Mouse (Mus musculus) brain, embryonic 14.5 days (tissue): ENCODE measurements around the gene Artn.

Experiments used
- CTCF ChIP-seq: fragments of 200-500 bp; IDR thresholded peaks from 2 replicates; pipeline ENCODE4 v1.5.1; 2012; ENCODE audit warnings: inconsistent platforms, mild to moderate bottlenecking, moderate library complexity, borderline replicate concordance; ENCODE audit not compliant: insufficient read depth, insufficient read length; ENCODE audit errors: extremely low read depth
- POLR2A ChIP-seq: fragments of 200-500 bp; IDR thresholded peaks from 2 replicates; pipeline ENCODE4 v1.6.1; 2012; ENCODE audit warnings: mild to moderate bottlenecking, inconsistent platforms, borderline replicate concordance; ENCODE audit not compliant: poor library complexity, insufficient read depth, insufficient read length, severe bottlenecking; ENCODE audit errors: extremely low read depth

GRCm38 (mm10) chr4:117915489-117916105 lies 14.0 kb downstream of the Artn start:
- TF ChIP-seq CTCF (no peak), POLR2A (no peak)
